Mouse (Mus musculus) heart, adult 2 months (tissue): ENCODE results near the gene Zmynd8. TPM values are rescaled to one million over a fixed set of nuclear protein-coding genes. Genes with fewer than 3 reads are reported as not detected.

ENCODE experiments used
- DNase-seq, 2 experiments: peaks; one replicate each; pipeline ENCODE4 v3.0.0; 2021
- H3K27ac ChIP-seq: fragments of 200-600 bp; 2 replicates; pipeline ENCODE4 v1.8.1; 2022
- H3K27me3 ChIP-seq: fragments of 200-500 bp; 2 replicates; pipeline ENCODE4 v1.6.1; 2012; ENCODE audit warnings: mild to moderate bottlenecking, low read length, inconsistent platforms, mixed read lengths; ENCODE audit not compliant: control insufficient read depth, insufficient read depth
- H3K36me3 ChIP-seq: fragments of 200-500 bp; 2 replicates; pipeline ENCODE4 v1.6.1; 2012; ENCODE audit warnings: low read length, inconsistent platforms; ENCODE audit not compliant: control insufficient read depth, insufficient read depth
- H3K4me1 ChIP-seq: fragments of 200-500 bp; 2 replicates; pipeline ENCODE4 v1.6.1; 2011; ENCODE audit warnings: low read length; ENCODE audit not compliant: control insufficient read depth, insufficient read depth
- H3K4me3 ChIP-seq: fragments of 200-600 bp; 2 replicates; pipeline ENCODE4 v1.8.1; 2022
- H3K79me2 ChIP-seq: fragments of 200-500 bp; replicated peaks from 2 replicates; pipeline ENCODE4 v1.6.1; 2012; ENCODE audit warnings: mild to moderate bottlenecking, inconsistent platforms, low read length, moderate library complexity, mixed read lengths; ENCODE audit not compliant: control insufficient read depth, insufficient read depth
- H3K9ac ChIP-seq: fragments of 200-500 bp; 2 replicates; pipeline ENCODE4 v1.6.1; 2012; ENCODE audit warnings: low read depth, mild to moderate bottlenecking, control low read depth, inconsistent platforms, low read length, mixed read lengths
- CTCF ChIP-seq: fragments of 200-600 bp; IDR thresholded peaks from 2 replicates; pipeline ENCODE4 v1.8.1; 2022; ENCODE audit warnings: antibody characterized with exemption, mild to moderate bottlenecking, moderate library complexity
- EP300 ChIP-seq: fragments of 200-500 bp; IDR thresholded peaks from 2 replicates; pipeline ENCODE4 v1.6.1; 2011; ENCODE audit warnings: low read depth, low read length, control low read depth; ENCODE audit not compliant: insufficient read depth
- POLR2A ChIP-seq: fragments of 200-500 bp; IDR thresholded peaks from 2 replicates; pipeline ENCODE4 v1.6.1; 2011; ENCODE audit warnings: mild to moderate bottlenecking, low read depth, low read length, control low read depth; ENCODE audit not compliant: insufficient read depth
- WGBS: fragments of 180-500 bp; shearing (Covaris S2); methylation state at CpG from one replicate; pipeline ENCODE4 v1.1.7; 2018; 5-methylcytosine and 5-hydroxymethylcytosine counted together
- intact Hi-C: fragments of 180-260 bp; cut with DNase I; formaldehyde crosslinking; loops from one replicate; pipeline ENCODE4 v1.15.1; 2025
- microRNA-seq, 2 experiments: library from miRNA; unstranded; fragments of <30 nt; microRNA quantifications; one replicate each; pipeline ENCODE4 v1.2.0; 2021
- polyA plus RNA-seq: library from polyadenylated mRNA; depleted of rRNA; stranded (reverse); fragments of >200 nt; gene quantifications from 2 replicates; pipeline ENCODE4 v1.2.3, GENCODE M21; 2012; rRNA removed
- total RNA-seq, 2 experiments: library from RNA; stranded (reverse); gene quantifications; 2 replicates each; pipeline ENCODE4 v1.2.3; 2021

Gene Zmynd8
- total and polyA plus RNA-seq, 3 experiments, result 20.4 to 47.2 (median 44.4) TPM

DNA sequence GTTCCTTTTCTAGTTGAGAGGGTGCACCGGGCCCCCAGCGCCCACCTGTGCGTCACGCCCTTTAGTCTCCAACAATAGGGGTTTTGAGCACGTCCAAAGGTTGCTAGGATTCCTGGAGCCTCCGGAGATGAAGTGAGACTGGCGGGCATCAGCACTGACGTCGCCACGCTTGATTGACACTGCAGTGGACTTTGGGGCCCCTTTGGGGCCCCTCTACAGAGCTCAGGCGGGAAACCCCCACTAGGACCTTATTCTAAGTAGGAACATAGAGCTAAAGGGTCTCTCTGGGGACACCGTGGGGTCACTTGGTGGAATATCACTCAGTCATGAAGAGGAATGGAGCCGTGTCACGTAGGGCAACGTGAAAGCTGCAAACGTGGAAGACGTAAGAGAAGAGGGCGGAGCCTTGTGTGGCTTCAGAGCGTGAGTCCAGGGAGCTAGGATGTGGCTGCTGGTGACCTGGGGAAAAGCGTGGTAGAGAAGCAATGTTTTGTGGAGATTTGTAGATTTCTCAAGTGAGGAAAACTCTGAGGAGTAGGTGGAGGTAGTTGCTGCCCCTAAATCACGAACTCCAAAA lies 156.5 kb downstream of the Zmynd8 start:
- DNase-seq, result no peak
- Histone ChIP-seq H3K4me1 (no peaks in the 10 kb centered on the region), H3K27ac (no peak overlapping the region), H3K36me3 (no peaks in the 10 kb centered on the region), H3K4me3 (no peak overlapping the region), H3K27me3 (no peaks in the 10 kb centered on the region), H3K79me2 (no peaks in the 10 kb centered on the region), H3K9ac (no peak overlapping the region)
- 42% methylated on average over 21 of the region's 21 CpGs for WGBS
- TF ChIP-seq CTCF (no peak), EP300 (no peak), POLR2A (no peak)
- intact Hi-C loops, result no loop called here

DNA sequence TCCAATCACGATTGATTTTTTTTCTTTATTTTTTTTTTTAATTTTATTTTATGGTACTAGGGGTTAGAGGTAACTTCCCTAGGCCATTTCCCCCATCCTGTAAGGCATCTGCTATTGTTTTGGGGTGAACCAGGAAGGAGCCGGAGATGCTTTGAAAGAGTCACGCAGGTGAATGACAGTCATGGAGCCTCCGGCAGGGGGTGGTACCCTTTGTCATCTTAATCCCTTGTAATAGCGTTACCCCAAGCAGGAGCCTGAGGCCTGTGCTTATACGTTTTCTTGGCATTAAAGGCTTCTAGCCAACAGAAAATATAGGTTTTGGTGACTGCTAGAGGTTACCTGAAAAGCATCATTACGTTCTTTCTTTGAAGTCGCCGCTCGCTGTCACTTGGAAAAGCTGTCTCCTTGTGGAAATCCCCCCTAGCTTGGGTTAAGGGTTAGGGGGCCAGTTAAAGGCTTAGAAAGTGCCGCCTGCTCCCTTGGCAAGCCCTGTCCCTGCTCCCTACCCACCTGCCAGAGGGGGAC lies 157.2 kb downstream of the Zmynd8 start:
- Histone ChIP-seq H3K9ac (no peak overlapping the region), H3K36me3 (no peaks in the 10 kb centered on the region), H3K27ac (no peak overlapping the region), H3K4me1 (no peaks in the 10 kb centered on the region), H3K4me3 (no peak overlapping the region), H3K79me2 (no peaks in the 10 kb centered on the region), H3K27me3 (no peaks in the 10 kb centered on the region)
- WGBS, result 61% methylated on average over 11 of the region's 11 CpGs
- intact Hi-C loops, result no loop called here
- no peak for DNase-seq
- TF ChIP-seq EP300 (no peak), POLR2A (no peak), CTCF (no peak)

DNA sequence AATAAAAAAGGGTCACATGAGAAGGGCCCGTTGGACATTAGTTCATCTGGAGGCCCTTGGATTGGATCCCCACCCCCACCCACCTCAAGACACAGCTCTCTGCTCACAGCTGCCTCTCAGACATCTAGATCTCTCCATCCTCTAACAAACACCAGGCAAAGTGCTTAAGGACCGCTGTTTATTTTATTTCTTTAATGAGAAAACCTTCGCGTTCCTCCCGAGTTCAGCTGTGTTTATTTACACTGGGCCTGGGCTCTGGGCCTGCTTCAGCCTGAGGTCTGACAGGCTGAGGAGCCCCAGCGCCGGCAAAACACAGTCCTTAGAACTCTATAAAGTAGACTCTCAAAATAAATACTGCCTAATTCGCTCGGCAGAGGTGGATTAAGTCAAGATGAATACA lies 157.8 kb downstream of the Zmynd8 start:
- no peaks in the 10 kb centered on the region for H3K79me2 ChIP-seq
- intact Hi-C loops, result no loop called here
- H3K27ac ChIP-seq, result no peak overlapping the region
- WGBS, result 32% methylated on average over 9 of the region's 9 CpGs
- TF ChIP-seq EP300 (no peak), CTCF (no peak), POLR2A (no peak)
- no peaks in the 10 kb centered on the region for H3K4me1 ChIP-seq
- H3K36me3 ChIP-seq, result no peaks in the 10 kb centered on the region
- DNase-seq, result no peak
- no peaks in the 10 kb centered on the region for H3K27me3 ChIP-seq
- H3K4me3 ChIP-seq, result no peak overlapping the region
- no peak overlapping the region for H3K9ac ChIP-seq

DNA sequence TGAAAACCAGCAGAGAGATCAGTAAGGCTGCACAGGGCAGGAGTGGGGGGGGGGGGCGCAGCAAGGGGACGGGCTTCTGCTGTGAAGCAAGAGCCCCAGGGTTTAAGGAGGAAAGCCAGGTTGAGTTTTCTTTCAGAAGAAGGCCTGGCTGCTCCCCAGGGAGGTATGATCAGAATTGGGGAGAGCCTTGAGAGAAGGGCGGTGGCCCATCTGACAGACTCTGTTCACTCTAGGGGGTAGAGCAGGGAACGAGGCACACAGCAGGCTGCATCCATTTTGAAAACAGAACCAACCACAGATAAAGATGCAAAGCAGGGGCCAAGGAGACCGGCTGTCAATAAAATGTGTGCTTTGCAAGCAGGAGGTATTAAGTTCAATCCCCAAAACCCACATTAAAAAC lies 158.4 kb downstream of the Zmynd8 start:
- intact Hi-C loops, result no loop called here
- no peaks in the 10 kb centered on the region for H3K36me3 ChIP-seq
- H3K4me1 ChIP-seq, result no peaks in the 10 kb centered on the region
- 64% methylated on average over 5 of the region's 5 CpGs for WGBS
- H3K9ac ChIP-seq, result no peak overlapping the region
- H3K27me3 ChIP-seq, result no peaks in the 10 kb centered on the region
- H3K27ac ChIP-seq, result no peak overlapping the region
- no peaks in the 10 kb centered on the region for H3K79me2 ChIP-seq
- DNase-seq, result no peak
- H3K4me3 ChIP-seq, result no peak overlapping the region
- no peak for TF ChIP-seq CTCF
- TF ChIP-seq EP300, result no peak
- TF ChIP-seq POLR2A, result no peak

DNA sequence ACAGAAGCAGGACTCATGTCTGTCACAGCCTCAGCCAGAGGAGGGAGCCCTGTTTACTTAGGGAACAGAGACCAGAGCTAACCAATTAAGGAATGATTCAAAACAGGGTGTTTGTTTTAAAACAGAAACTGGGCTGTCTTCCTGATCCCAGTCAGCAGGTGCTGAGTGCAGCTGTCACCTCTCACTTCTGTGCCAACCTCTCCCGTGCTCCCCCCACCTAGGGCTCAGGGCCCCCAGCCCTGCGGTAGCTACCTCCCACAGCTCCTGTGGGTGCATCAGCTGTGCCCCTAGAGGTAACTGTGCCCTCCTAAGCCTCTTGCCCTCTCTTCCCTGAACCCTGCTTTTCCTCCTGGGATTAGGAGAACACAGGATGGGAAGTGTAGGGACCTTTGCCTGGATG lies 162.5 kb downstream of the Zmynd8 start:
- intact Hi-C loops, result loop anchor here (10.0 kb wide), 1 partner anchor 121 kb away; no protein-coding TSS in a partner anchor
- TF ChIP-seq CTCF, result no peak
- TF ChIP-seq EP300, result no peak
- no peak for TF ChIP-seq POLR2A

More for the DNA sequence above, 162.5 kb downstream of the Zmynd8 start:
- H3K36me3 ChIP-seq, result no peaks in the 10 kb centered on the region
- no peak for DNase-seq
- no peak overlapping the region for H3K27ac ChIP-seq
- no peaks in the 10 kb centered on the region for H3K27me3 ChIP-seq
- H3K79me2 ChIP-seq, result no peaks in the 10 kb centered on the region
- peaks cover 3% of the 10 kb centered on the region for H3K4me1 ChIP-seq
- WGBS, result 26% methylated on average over 2 of the region's 2 CpGs
- H3K4me3 ChIP-seq, result no peak overlapping the region
- H3K9ac ChIP-seq, result no peak overlapping the region

Small RNA genes lying within 50 kb of the gene (microRNA-seq; reads per million reads assigned to microRNA genes)
- gene Gm22692, result 0 reads per million in 2 experiments

Other genes starting within 250 kb of the Zmynd8 start
- gene Ncoa3, start 93.6 kb upstream of the Zmynd8 start, total RNA-seq, result 10 to 100 TPM; 29.1 to 32.1 TPM
- gene Ncoa3, start 93.6 kb upstream of the Zmynd8 start, polyA plus RNA-seq, result 20.1 and 25.7 TPM in 2 replicates